ENCODE assay signal across 10 mouse cellular contexts in genomic region chr15:27594973-27595372, GRCm38 (mm10). TPM values are rescaled to one million over a fixed set of nuclear protein-coding genes. Genes with fewer than 3 reads are reported as not detected.
DNase-seq lines count a peak whose midpoint lies in the region; ATAC-seq and TF ChIP-seq lines count a peak whose summit lies in the region.
"Had no signal": no experiment of that assay in that cellular context is flagged by ENCODE, and none has a peak within 500 bp of the region (broad histone marks: within the 10 kb centered on the region; RNA-seq: fewer than 3 reads in every experiment).

No protein-coding gene starts in this region.

- no peaks in the 10 kb centered on the region for H3K9me3 ChIP-seq in intestine, embryonic 16.5 days (ENCODE audit: control insufficient read depth, low read length)
- H3K9me3 ChIP-seq in intestine, postnatal 0 days (ENCODE audit: control insufficient read depth) = no peaks in the 10 kb centered on the region
- H3K9me3 ChIP-seq in forebrain, embryonic 14.5 days (replicated peaks; ENCODE audit: control insufficient read depth, low read length) = no peaks in the 10 kb centered on the region

- H3K9ac ChIP-seq in intestine, embryonic 16.5 days (ENCODE audit: low read depth, low read length) = no peak overlapping the region
- no peak overlapping the region for H3K9ac ChIP-seq in intestine, postnatal 0 days (ENCODE audit: low read depth, low read length)
- H3K9ac ChIP-seq in forebrain, embryonic 14.5 days (ENCODE audit: low read length) = no peak overlapping the region

- H3K4me1 ChIP-seq in intestine, embryonic 16.5 days (ENCODE audit: control insufficient read depth, insufficient read depth, low read length) = peaks cover 3% of the 10 kb centered on the region; the same call in 1 of the 2 replicates
- no peaks in the 10 kb centered on the region for H3K4me1 ChIP-seq in intestine, postnatal 0 days (replicated peaks; ENCODE audit: control insufficient read depth, insufficient read depth, low read length)
- H3K4me1 ChIP-seq in brown adipose tissue, adult 24 weeks (ENCODE audit: control insufficient read depth, insufficient read depth, insufficient read length, low read length) = no peaks in the 10 kb centered on the region; the same call in 1 of the 2 replicates
- no peaks in the 10 kb centered on the region for H3K4me1 ChIP-seq in forebrain, embryonic 14.5 days (ENCODE audit: control insufficient read depth, insufficient read depth, low read length)

- H3K4me3 ChIP-seq in intestine, embryonic 16.5 days (ENCODE audit: low read length) = no peak overlapping the region
- H3K4me3 ChIP-seq in intestine, postnatal 0 days (ENCODE audit: low read depth, low read length) = no peak overlapping the region
- no peak overlapping the region for H3K4me3 ChIP-seq in brown adipose tissue, adult 24 weeks (ENCODE audit: insufficient read depth, low read depth, low read length)
- H3K4me3 ChIP-seq in forebrain, embryonic 14.5 days (ENCODE audit: low read depth, low read length) = no peak overlapping the region

- no peak overlapping the region for H3K27ac ChIP-seq in intestine, embryonic 16.5 days (ENCODE audit: low read length)
- H3K27ac ChIP-seq in intestine, postnatal 0 days (ENCODE audit: low read depth, low read length) = no peak overlapping the region
- 0 out of 2 replicates have a peak overlapping the region, but pooled peaks have one; percentile 8 for H3K27ac ChIP-seq in brown adipose tissue, adult 24 weeks (replicated peaks; ENCODE audit: low read depth, low read length)
- no peak overlapping the region for H3K27ac ChIP-seq in forebrain, embryonic 14.5 days (ENCODE audit: low read depth, low read length)

- DNase-seq in forebrain, embryonic 14.5 days (ENCODE audit: low spot score) = no peak
- peak; percentile 27 for DNase-seq in neural tube, embryonic 10.5 days (ENCODE audit: extremely low spot score, low spot score)
- DNase-seq in adrenal gland, postnatal 4 days (ENCODE audit: low spot score in 2 of 2) = no peak
- DNase-seq in left cerebral cortex, postnatal 25 days (ENCODE audit: low spot score in 2 of 2) = no peak
- no peak for DNase-seq in left cerebral cortex, postnatal 10 days (ENCODE audit: extremely low spot score in 1 of 2, low spot score in 2 of 2)
- DNase-seq: cerebellum, adult 8-10 months; lung, postnatal 10 days had no signal

- no peaks in the 10 kb centered on the region for H3K27me3 ChIP-seq in intestine, embryonic 16.5 days (replicated peaks; ENCODE audit: control insufficient read depth, insufficient read depth, low read length)
- H3K27me3 ChIP-seq in intestine, postnatal 0 days (replicated peaks; ENCODE audit: control insufficient read depth, insufficient read depth, low read length) = no peaks in the 10 kb centered on the region
- H3K27me3 ChIP-seq in forebrain, embryonic 14.5 days (replicated peaks; ENCODE audit: control insufficient read depth, insufficient read depth, low read length) = no peaks in the 10 kb centered on the region

- TF ChIP-seq CTCF in intestine, postnatal 0 days (IDR thresholded peaks at IDR 0.05; ENCODE audit: low read depth) = no peak

- WGBS in intestine, embryonic 16.5 days = 50% methylated on average over 4 of the region's 4 CpGs
- WGBS in intestine, postnatal 0 days = 59% methylated on average over 4 of the region's 4 CpGs
- 40% methylated on average over 4 of the region's 4 CpGs for WGBS in forebrain, embryonic 14.5 days

- H3K4me2 ChIP-seq in intestine, embryonic 16.5 days (ENCODE audit: low read depth, low read length) = no peak overlapping the region
- H3K4me2 ChIP-seq in intestine, postnatal 0 days (replicated peaks; ENCODE audit: low read depth) = no peak overlapping the region
- H3K4me2 ChIP-seq in forebrain, embryonic 14.5 days (ENCODE audit: low read length) = no peak overlapping the region

- peaks cover 12% of the 10 kb centered on the region for H3K36me3 ChIP-seq in intestine, embryonic 16.5 days (ENCODE audit: control insufficient read depth, insufficient read depth, low read length)
- H3K36me3 ChIP-seq in intestine, postnatal 0 days (ENCODE audit: control insufficient read depth, insufficient read depth) = peaks cover 60% of the 10 kb centered on the region
- H3K36me3 ChIP-seq in forebrain, embryonic 14.5 days (ENCODE audit: control insufficient read depth, insufficient read depth, low read length) = peaks cover 57% of the 10 kb centered on the region

- peak; percentile 17; the same call in 1 of the 2 replicates for ATAC-seq in intestine, embryonic 16.5 days
- no peak for ATAC-seq in intestine, postnatal 0 days
- 0 out of 2 replicates have a peak, but pooled peaks have one; percentile 41 for ATAC-seq in forebrain, embryonic 14.5 days

- intact Hi-C loops in left cerebral cortex, postnatal 25 days (cut with DNase I) = no loop called here
- intact Hi-C loops in left cerebral cortex, postnatal 10 days (cut with DNase I) = no loop called here

RNA-seq across cellular contexts. Expression of gene Otulin, which starts 35.5 kb away (rescaled TPM):
- 4.7 and 17.1 TPM in 2 replicates for polyA plus RNA-seq in intestine, embryonic 16.5 days (2015; fragmentation: Nextera tagmentation; extraction: Ambion mirVana)
- polyA plus RNA-seq in intestine, postnatal 0 days (2015; fragmentation: Nextera tagmentation; extraction: Ambion mirVana) = 29.9 and 30.8 TPM in 2 replicates
- 16.4 and 17.0 TPM in 2 replicates for polyA plus RNA-seq in brown adipose tissue, adult 24 weeks (2012; ENCODE audit: insufficient read depth, insufficient read length, missing spikeins)
- polyA plus RNA-seq in forebrain, embryonic 14.5 days (2014; fragmentation: Nextera tagmentation; extraction: Ambion mirVana) = 35.0 and 36.0 TPM in 2 replicates
- total RNA-seq in adrenal gland, postnatal 4 days (2021) = 10 to 100 TPM; 42.7 to 43.5 TPM
- total RNA-seq in left cerebral cortex, postnatal 25 days (2021) = 10 to 100 TPM; 21.2 to 23.3 TPM
- 10 to 100 TPM; 22.8 to 28.6 TPM for total RNA-seq in left cerebral cortex, postnatal 10 days (2021)
